Mouse (Mus musculus) stomach, embryonic 15.5 days (tissue): ENCODE measurements around the gene Nfib. TPM values are rescaled to one million over a fixed set of nuclear protein-coding genes. Genes with fewer than 3 reads are reported as not detected.

ENCODE experiments used
- ATAC-seq: fragments of 200-750 bp; cut with Nextera tagmentation; 2 replicates; pipeline ENCODE4 v1.8.0; 2017; ENCODE audit warnings: low read depth, moderate number of reproducible peaks, moderate TSS enrichment; ENCODE audit not compliant: insufficient read depth, low FRiP score
- H3K27ac ChIP-seq: fragments of 300-500 bp; sonication (generic); 2 replicates; pipeline ENCODE4 v1.5.1; 2015; ENCODE audit warnings: mild to moderate bottlenecking, inconsistent platforms
- H3K27me3 ChIP-seq: fragments of 300-500 bp; sonication (generic); replicated peaks from 2 replicates; pipeline ENCODE4 v1.6.1; 2015; ENCODE audit warnings: inconsistent platforms
- H3K36me3 ChIP-seq: fragments of 300-500 bp; sonication (generic); 2 replicates; pipeline ENCODE4 v1.6.1; 2015; ENCODE audit warnings: inconsistent platforms
- H3K4me1 ChIP-seq: fragments of 300-500 bp; sonication (generic); 2 replicates; pipeline ENCODE4 v1.6.1; 2015; ENCODE audit warnings: inconsistent platforms
- H3K4me2 ChIP-seq: fragments of 300-500 bp; sonication (generic); 2 replicates; pipeline ENCODE4 v1.6.1; 2015; ENCODE audit warnings: mild to moderate bottlenecking, inconsistent platforms
- H3K4me3 ChIP-seq: fragments of 300-500 bp; sonication (generic); replicated peaks from 2 replicates; pipeline ENCODE4 v1.5.1; 2015; ENCODE audit warnings: inconsistent platforms
- H3K9ac ChIP-seq: fragments of 300-500 bp; sonication (generic); 2 replicates; pipeline ENCODE4 v1.6.1; 2015; ENCODE audit warnings: inconsistent platforms
- H3K9me3 ChIP-seq: fragments of 300-500 bp; sonication (generic); 2 replicates; pipeline ENCODE4 v1.6.1; 2016; ENCODE audit warnings: inconsistent platforms
- WGBS: fragments of 180-500 bp; shearing (Covaris S2); methylation state at CpG from one replicate; pipeline ENCODE4 v1.1.7; 2015; 5-methylcytosine and 5-hydroxymethylcytosine counted together
- polyA plus RNA-seq: library from polyadenylated mRNA; unstranded; fragments of >200 nt; fragmentation: Nextera tagmentation; extraction: Ambion mirVana; gene quantifications from 2 replicates; pipeline ENCODE4 v1.2.1, GENCODE M21; 2015

The Nfib gene
- polyA plus RNA-seq, 1 experiment from 2014 or later = 56.5 TPM

DNA sequence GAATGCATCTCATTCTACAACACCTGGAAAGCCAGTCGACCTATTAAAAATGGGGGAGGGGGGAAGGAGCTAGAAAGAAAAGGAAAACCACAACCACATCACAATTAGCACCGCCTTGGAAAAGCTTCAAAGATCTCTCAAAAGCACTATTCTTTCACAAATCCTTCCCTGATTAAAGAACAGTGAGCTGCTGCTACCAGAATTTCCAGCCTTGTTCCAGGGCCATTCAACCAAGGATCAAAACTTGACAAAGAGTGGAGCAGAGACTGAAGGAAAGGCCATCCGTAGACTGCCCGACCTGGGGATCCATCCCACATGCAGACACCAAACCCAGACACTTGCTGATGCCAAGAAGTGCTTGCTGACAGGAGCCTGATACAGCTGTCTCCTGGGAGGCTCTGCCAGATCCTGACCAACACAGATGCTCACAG lies 345.5 kb downstream of the Nfib start:
- ATAC-seq = no peak
- H3K27ac ChIP-seq = no peak overlapping the region
- no peak overlapping the region for H3K4me3 ChIP-seq
- no peak overlapping the region for H3K4me2 ChIP-seq
- H3K36me3 ChIP-seq = 0 out of 2 replicates have a peak, but pooled peaks cover 3% of the 10 kb centered on the region
- H3K9ac ChIP-seq = no peak overlapping the region
- H3K9me3 ChIP-seq = no peaks in the 10 kb centered on the region
- H3K27me3 ChIP-seq = no peaks in the 10 kb centered on the region
- 78% methylated on average over 4 of the region's 4 CpGs for WGBS
- H3K4me1 ChIP-seq = peaks cover 9% of the 10 kb centered on the region; the same call in 1 of the 2 replicates

DNA sequence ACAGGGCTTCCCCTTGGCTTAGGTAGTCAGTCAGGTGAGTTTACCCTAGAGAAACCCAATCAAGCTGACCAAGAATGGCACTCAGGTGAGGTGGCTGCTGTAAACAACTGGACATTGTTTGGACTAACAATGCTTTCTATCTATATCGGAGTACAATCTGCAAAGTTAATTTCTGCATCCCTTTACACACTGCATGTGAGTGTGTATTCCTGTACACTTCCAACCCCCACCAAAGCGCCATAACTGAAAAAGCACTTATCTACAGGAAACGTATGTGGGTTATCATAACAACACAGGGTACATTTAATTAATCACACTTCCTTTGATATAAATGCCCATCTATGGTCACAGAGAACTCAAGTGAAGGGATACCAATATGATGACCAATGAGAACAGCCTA lies 346.4 kb downstream of the Nfib start:
- no peaks in the 10 kb centered on the region for H3K9me3 ChIP-seq
- peaks cover 7% of the 10 kb centered on the region; the same call in 1 of the 2 replicates for H3K4me1 ChIP-seq
- no peaks in the 10 kb centered on the region for H3K27me3 ChIP-seq
- H3K9ac ChIP-seq = no peak overlapping the region
- H3K36me3 ChIP-seq = 0 out of 2 replicates have a peak, but pooled peaks cover 3% of the 10 kb centered on the region
- H3K4me2 ChIP-seq = no peak overlapping the region
- H3K27ac ChIP-seq = no peak overlapping the region
- no peak overlapping the region for H3K4me3 ChIP-seq
- ATAC-seq = no peak
- WGBS = 71% methylated on average over 3 of the region's 3 CpGs

DNA sequence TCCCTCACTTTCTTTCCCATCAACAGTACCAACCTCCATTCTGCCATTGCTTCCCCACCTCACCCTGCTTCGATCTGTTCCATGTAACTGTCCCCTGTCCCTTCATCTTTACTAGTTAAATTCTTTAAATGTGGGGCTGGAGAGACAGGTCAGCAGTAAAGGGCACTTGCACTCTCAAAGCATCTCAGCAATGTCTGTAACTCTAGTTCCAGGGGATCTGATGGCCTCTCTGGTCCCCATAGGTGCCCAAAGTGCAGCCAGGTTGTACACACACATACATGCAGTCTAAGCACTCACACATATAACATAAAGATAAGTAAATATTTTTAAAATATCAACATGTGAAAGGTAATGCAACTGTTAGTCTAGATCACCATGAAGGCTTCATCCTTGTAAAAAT lies 356.5 kb downstream of the Nfib start:
- ATAC-seq = no peak
- 89% methylated on average over 1 of the region's 1 CpGs for WGBS

DNA sequence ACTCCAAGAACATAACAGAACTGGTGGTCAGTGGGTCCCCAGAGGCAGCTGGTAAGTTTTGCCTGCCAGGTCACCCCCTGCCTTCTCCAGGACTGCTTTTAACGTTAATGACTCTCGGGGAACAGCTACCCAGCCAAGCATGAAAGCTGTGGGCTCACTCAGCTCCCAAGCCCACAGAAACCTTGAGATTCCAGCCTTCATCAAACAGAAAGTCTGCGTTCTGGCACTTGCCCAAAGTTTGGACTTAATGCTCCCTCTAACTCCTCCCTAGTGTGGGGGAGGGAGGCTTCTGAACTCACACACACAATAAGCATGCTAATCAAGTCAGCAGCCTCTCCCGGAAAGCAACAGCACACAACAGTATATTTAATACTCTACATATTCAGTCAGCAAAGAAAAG lies 360.8 kb downstream of the Nfib start:
- Histone ChIP-seq H3K9me3 (no peaks in the 10 kb centered on the region), H3K9ac (no peak overlapping the region), H3K4me1 (peaks cover 9% of the 10 kb centered on the region), H3K36me3 (peaks cover 5% of the 10 kb centered on the region; the same call in 1 of the 2 replicates), H3K4me3 (no peak overlapping the region), H3K27me3 (no peaks in the 10 kb centered on the region), H3K27ac (peak overlapping the region; percentile 61; the same call in 1 of the 2 replicates), H3K4me2 (no peak overlapping the region)
- 13% methylated on average over 4 of the region's 4 CpGs for WGBS
- ATAC-seq = peak; percentile 86

More for the DNA sequence above, 356.5 kb downstream of the Nfib start:
- Histone ChIP-seq H3K36me3 (peaks cover 5% of the 10 kb centered on the region; the same call in 1 of the 2 replicates), H3K9me3 (no peaks in the 10 kb centered on the region), H3K4me1 (peaks cover 9% of the 10 kb centered on the region), H3K4me2 (no peak overlapping the region), H3K27ac (no peak overlapping the region), H3K9ac (no peak overlapping the region), H3K27me3 (no peaks in the 10 kb centered on the region), H3K4me3 (no peak overlapping the region)

DNA sequence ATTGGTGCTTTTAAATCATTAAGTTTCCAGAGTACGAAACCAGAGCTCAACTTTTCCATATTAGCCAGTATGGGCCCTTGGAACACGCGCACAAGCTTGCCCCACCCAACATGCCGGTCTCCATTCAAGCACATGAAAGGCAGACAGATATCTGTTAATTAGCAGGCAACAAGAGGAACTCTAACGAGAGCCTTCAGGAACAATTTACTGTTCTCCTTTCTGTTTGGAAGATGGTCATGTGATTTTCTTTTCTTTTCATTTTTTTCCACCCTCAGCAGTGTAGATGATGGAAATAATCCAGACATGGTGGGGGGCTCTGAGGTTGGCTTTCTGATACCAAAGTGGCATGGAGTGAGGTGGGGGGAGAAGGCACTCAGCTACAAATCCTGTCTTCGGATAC lies 361.3 kb downstream of the Nfib start:
- Histone ChIP-seq H3K4me2 (no peak overlapping the region), H3K27ac (peak overlapping the region; percentile 61; the same call in 1 of the 2 replicates)
- no peak for ATAC-seq

DNA sequence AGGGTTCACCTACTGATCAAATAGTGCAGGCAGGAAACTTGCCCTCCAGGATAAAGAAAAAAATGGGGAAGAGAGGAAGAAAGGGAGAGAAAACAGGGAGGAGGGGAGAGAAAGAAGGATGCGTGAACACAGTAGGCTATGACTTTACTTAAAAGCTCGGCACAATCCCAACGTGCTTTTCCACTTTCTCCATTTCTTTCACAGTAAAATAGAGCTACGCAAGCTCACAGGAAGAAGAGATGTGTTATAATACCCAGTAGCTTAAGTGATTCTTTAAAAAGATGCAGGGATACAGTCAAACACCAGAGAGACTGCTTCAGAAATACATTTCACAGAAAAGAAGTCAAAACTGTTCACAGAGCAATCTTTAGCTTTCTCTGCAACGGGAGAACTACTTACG lies 366.6 kb downstream of the Nfib start:
- Histone ChIP-seq H3K9me3 (no peaks in the 10 kb centered on the region), H3K4me3 (no peak overlapping the region), H3K36me3 (no peaks in the 10 kb centered on the region), H3K27me3 (no peaks in the 10 kb centered on the region), H3K27ac (peak overlapping the region; percentile 2; the same call in 1 of the 2 replicates), H3K4me2 (no peak overlapping the region), H3K4me1 (no peaks in the 10 kb centered on the region), H3K9ac (no peak overlapping the region)
- ATAC-seq = no peak
- WGBS = 79% methylated on average over 6 of the region's 6 CpGs

More for the DNA sequence above, 361.3 kb downstream of the Nfib start:
- Histone ChIP-seq H3K4me1 (peaks cover 9% of the 10 kb centered on the region), H3K36me3 (peaks cover 5% of the 10 kb centered on the region; the same call in 1 of the 2 replicates), H3K9me3 (no peaks in the 10 kb centered on the region), H3K4me3 (no peak overlapping the region), H3K27me3 (no peaks in the 10 kb centered on the region), H3K9ac (no peak overlapping the region)
- WGBS = 83% methylated on average over 6 of the region's 6 CpGs

DNA sequence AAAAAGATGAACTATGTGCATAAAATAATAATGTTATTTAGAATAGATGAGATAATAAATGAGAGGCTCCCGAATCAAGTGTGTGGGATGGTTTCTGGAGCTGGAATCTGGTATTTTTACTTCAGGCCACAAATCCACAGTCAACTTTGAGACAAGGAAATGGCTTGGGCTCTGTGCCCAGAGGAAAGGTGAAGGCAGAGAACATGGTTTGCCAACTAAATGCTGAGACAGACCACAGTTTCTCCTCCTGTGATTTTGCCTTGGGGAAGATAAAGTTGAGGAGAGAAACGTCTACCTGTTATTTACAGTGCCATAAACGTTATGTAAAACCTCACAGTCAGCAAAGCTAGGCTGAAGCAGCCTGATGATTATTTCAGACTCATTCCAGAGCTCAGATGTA lies 367.1 kb downstream of the Nfib start:
- Histone ChIP-seq H3K4me2 (no peak overlapping the region), H3K9ac (no peak overlapping the region), H3K4me1 (no peaks in the 10 kb centered on the region), H3K27me3 (no peaks in the 10 kb centered on the region), H3K27ac (peak overlapping the region; percentile 2; the same call in 1 of the 2 replicates), H3K36me3 (no peaks in the 10 kb centered on the region), H3K9me3 (no peaks in the 10 kb centered on the region), H3K4me3 (no peak overlapping the region)
- WGBS = 28% methylated on average over 3 of the region's 3 CpGs
- no peak for ATAC-seq

DNA sequence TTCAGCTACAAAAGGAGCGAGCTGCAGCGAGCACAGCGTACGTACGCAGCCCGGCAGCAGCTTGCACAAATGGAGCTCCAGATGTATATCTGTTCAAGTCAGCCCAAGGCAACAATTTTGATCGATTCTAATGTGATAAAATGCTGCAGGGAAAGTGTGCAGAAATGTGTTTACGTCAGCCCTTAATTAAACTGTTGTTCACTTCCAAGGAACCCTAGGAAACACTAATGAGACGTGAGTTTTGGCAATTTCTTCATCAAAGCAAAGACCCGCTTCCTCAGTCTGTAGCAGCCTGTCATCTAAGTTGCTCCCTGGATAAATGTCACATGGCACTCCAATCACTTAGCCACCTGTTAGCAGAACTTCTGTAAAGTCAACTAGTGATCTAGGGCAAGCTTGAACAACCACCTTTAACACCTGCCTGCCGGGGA lies 368.6 kb downstream of the Nfib start:
- no peak for ATAC-seq
- H3K36me3 ChIP-seq = no peaks in the 10 kb centered on the region
- no peaks in the 10 kb centered on the region for H3K27me3 ChIP-seq
- no peaks in the 10 kb centered on the region for H3K4me1 ChIP-seq
- H3K4me3 ChIP-seq = no peak overlapping the region
- no peak overlapping the region for H3K9ac ChIP-seq
- no peak overlapping the region for H3K27ac ChIP-seq
- H3K9me3 ChIP-seq = no peaks in the 10 kb centered on the region
- WGBS = 70% methylated on average over 11 of the region's 11 CpGs
- H3K4me2 ChIP-seq = no peak overlapping the region

DNA sequence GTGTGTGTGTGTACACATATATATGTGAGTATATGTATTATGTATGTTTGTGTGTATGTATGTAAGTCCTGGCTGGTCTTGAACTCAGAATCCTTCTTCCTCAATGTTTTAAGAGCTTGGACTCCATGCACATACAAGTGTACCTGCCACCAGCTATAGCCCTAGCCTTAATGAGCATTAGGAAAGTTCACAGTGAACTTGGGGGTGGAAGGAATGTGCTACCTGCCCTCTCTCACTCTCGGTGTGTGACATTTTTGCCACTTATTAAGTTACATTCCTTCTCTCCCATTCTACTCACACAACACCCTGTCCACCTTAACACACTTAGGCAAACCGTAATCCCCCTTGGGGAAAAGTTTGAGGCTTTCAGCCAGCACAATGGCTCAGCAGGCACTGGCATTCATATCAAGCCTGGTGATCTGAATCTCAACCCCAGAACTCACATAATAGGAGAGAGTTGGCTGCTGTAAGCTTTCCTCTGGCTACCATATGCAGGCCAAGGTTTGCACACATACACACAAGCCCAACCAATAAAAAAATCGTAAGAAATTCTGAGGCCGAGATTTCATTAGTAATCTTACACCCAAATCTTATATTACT lies 370.2 kb downstream of the Nfib start:
- Histone ChIP-seq H3K27ac (no peak overlapping the region), H3K4me1 (no peaks in the 10 kb centered on the region), H3K4me2 (no peak overlapping the region), H3K36me3 (no peaks in the 10 kb centered on the region), H3K9me3 (no peaks in the 10 kb centered on the region), H3K4me3 (no peak overlapping the region), H3K27me3 (no peaks in the 10 kb centered on the region), H3K9ac (no peak overlapping the region)
- 85% methylated on average over 4 of the region's 4 CpGs for WGBS
- ATAC-seq = no peak

DNA sequence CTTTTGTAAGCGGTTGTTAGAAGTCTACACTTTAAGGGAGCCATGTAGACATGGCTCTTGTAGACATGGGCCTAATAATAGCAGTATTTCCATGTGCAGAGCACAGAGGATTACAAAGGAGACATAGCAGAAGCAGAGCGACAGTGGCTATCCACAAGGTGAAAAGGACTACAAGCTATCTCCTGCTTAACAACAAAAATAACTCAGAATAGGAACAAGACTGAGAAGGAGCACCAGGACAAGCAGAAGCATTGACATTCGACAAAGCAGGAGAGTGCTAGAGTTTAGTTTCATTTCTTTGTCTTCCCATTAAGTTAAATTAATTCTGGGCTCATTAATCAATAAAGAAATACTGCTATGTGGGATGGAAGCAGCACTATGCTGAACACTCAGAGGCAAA lies 372.1 kb downstream of the Nfib start:
- WGBS = 90% methylated on average over 3 of the region's 3 CpGs
- H3K4me3 ChIP-seq = no peak overlapping the region

DNA sequence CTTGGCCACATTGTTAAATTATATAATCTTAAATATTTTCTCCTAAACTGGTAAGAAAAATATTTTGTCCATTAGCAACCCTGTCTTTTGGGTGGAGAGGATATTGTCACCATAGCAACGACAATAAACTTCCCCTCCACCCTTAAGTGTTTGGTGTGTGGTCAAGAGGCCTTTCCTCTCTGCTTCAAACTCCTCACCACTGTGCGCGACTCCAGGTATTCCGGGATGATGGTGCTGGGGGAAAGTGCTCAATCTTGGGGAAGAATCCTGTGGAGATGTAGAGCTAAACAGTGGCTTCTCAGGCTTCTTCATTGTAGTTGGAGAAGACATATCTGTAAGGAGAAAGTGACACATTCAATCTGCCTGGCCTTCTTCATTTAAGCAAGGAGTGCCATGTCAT lies 375.5 kb downstream of the Nfib start:
- H3K36me3 ChIP-seq = no peaks in the 10 kb centered on the region
- no peak overlapping the region for H3K9ac ChIP-seq
- H3K27ac ChIP-seq = no peak overlapping the region
- 82% methylated on average over 4 of the region's 4 CpGs for WGBS
- peaks cover 3% of the 10 kb centered on the region; the same call in 1 of the 2 replicates for H3K4me1 ChIP-seq
- no peak overlapping the region for H3K4me2 ChIP-seq
- H3K4me3 ChIP-seq = no peak overlapping the region
- no peaks in the 10 kb centered on the region for H3K9me3 ChIP-seq
- no peaks in the 10 kb centered on the region for H3K27me3 ChIP-seq
- ATAC-seq = no peak

More for the DNA sequence above, 372.1 kb downstream of the Nfib start:
- H3K36me3 ChIP-seq = no peaks in the 10 kb centered on the region
- no peaks in the 10 kb centered on the region for H3K4me1 ChIP-seq
- H3K4me2 ChIP-seq = no peak overlapping the region
- H3K9ac ChIP-seq = no peak overlapping the region
- no peaks in the 10 kb centered on the region for H3K27me3 ChIP-seq
- H3K27ac ChIP-seq = no peak overlapping the region
- no peak for ATAC-seq
- no peaks in the 10 kb centered on the region for H3K9me3 ChIP-seq

DNA sequence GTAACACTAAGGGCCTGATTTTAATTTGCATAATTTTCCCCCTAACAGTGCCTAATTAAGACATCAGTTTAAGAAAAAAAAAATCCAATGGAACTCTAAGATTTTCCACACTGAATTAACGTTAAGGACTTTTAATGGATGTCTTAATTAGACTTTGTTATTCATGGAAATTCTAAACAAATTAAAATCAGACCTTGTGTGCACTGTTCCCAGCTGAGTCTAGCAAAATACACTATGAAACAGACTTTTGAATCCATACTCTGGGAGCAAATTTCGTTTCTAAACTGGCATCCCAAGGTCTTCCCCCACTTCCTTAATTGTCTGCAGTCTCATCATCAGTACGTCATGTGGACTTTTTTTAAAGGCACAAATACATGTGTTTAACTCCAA lies 379.4 kb downstream of the Nfib start:
- WGBS = 72% methylated on average over 3 of the region's 3 CpGs
- Histone ChIP-seq H3K4me1 (peaks cover 3% of the 10 kb centered on the region; the same call in 1 of the 2 replicates), H3K27ac (no peak overlapping the region), H3K9me3 (no peaks in the 10 kb centered on the region), H3K9ac (no peak overlapping the region), H3K4me3 (no peak overlapping the region), H3K4me2 (no peak overlapping the region), H3K27me3 (no peaks in the 10 kb centered on the region), H3K36me3 (peaks cover 6% of the 10 kb centered on the region; the same call in 1 of the 2 replicates)
- ATAC-seq = no peak
